ENCODE assay signal across 12 mouse cellular contexts in genomic region chr7:43747788-43748187, GRCm38 (mm10). TPM values are rescaled to one million over a fixed set of nuclear protein-coding genes. Genes with fewer than 3 reads are reported as not detected.
A peak's percentile ranks its signal among the peaks of the same experiment; 100 is the strongest.
DNase-seq lines count a peak whose midpoint lies in the region; ATAC-seq and TF ChIP-seq lines count a peak whose summit lies in the region.
"Had no signal": no experiment of that assay in that cellular context is flagged by ENCODE, and none has a peak within 500 bp of the region (broad histone marks: within the 10 kb centered on the region; RNA-seq: fewer than 3 reads in every experiment).

No protein-coding gene starts in this region.

- TF ChIP-seq POLR2A in lung, adult 2 months (IDR thresholded peaks at IDR 0.05; ENCODE audit: borderline replicate concordance, extremely low read depth, low read depth, low read length) = no peak

- no peak overlapping the region for H3K4me3 ChIP-seq in gastrocnemius, adult 2 months
- no peak overlapping the region for H3K4me3 ChIP-seq in lung, adult 2 months (replicated peaks; ENCODE audit: extremely low read depth, low read depth, low read length)
- no peak overlapping the region for H3K4me3 ChIP-seq in intestine, postnatal 0 days (ENCODE audit: low read depth, low read length)

- no peaks in the 10 kb centered on the region for H3K9me3 ChIP-seq in intestine, postnatal 0 days (ENCODE audit: control insufficient read depth)

- peaks cover 3% of the 10 kb centered on the region; the same call in 1 of the 2 replicates for H3K4me1 ChIP-seq in lung, adult 2 months (ENCODE audit: control insufficient read depth, insufficient read depth, low read length)
- no peaks in the 10 kb centered on the region for H3K4me1 ChIP-seq in intestine, postnatal 0 days (replicated peaks; ENCODE audit: control insufficient read depth, insufficient read depth, low read length)

- DNase-seq in gastrocnemius, adult 2 months = peak; percentile 37
- DNase-seq in gastrocnemius, postnatal 4 days (ENCODE audit: low spot score in 2 of 2) = no peak
- peak; percentile 6 for DNase-seq in urinary bladder, postnatal 14 days (ENCODE audit: low spot score)
- no peak for DNase-seq in urinary bladder, adult 2 months (ENCODE audit: low spot score)
- DNase-seq in lung, adult 2 months = peak; percentile 14
- DNase-seq in thymus, postnatal 10 days (ENCODE audit: low spot score in 2 of 2) = no peak
- DNase-seq in adrenal gland, adult 18-20 months (ENCODE audit: low spot score in 2 of 2) = no peak

- H3K4me2 ChIP-seq in intestine, postnatal 0 days (replicated peaks; ENCODE audit: low read depth) = no peak overlapping the region

- intact Hi-C loops in gastrocnemius, adult 2 months (cut with DNase I) = no loop called here

- TF ChIP-seq CTCF in gastrocnemius, adult 2 months (IDR thresholded peaks at IDR 0.05) = no peak
- no peak for TF ChIP-seq CTCF in lung, adult 2 months (IDR thresholded peaks at IDR 0.05; ENCODE audit: insufficient read depth, low read length)
- no peak for TF ChIP-seq CTCF in intestine, postnatal 0 days (IDR thresholded peaks at IDR 0.05; ENCODE audit: low read depth)

- no peak overlapping the region for H3K9ac ChIP-seq in intestine, postnatal 0 days (ENCODE audit: low read depth, low read length)

- no peaks in the 10 kb centered on the region for H3K36me3 ChIP-seq in intestine, postnatal 0 days (ENCODE audit: control insufficient read depth, insufficient read depth)

- 13% methylated on average over 1 of the region's 1 CpGs for WGBS in lung, adult 2 months
- 52% methylated on average over 1 of the region's 1 CpGs for WGBS in intestine, postnatal 0 days

- no peaks in the 10 kb centered on the region for H3K27me3 ChIP-seq in intestine, postnatal 0 days (replicated peaks; ENCODE audit: control insufficient read depth, insufficient read depth, low read length)

- no peak for ATAC-seq in intestine, postnatal 0 days

- peak overlapping the region; percentile 28; the same call in 1 of the 2 replicates for H3K27ac ChIP-seq in gastrocnemius, adult 2 months
- H3K27ac ChIP-seq in intestine, postnatal 0 days (ENCODE audit: low read depth, low read length) = no peak overlapping the region

RNA-seq across cellular contexts. Expression of gene Klk12, which starts 20.9 kb away (rescaled TPM):
- not detected for total RNA-seq in gastrocnemius, adult 2 months (2021)
- total RNA-seq in gastrocnemius, postnatal 4 days (2021) = not detected
- not detected in 2 replicates for polyA plus RNA-seq in urinary bladder, adult 2 months (2012; rRNA removed)
- 5.8 TPM in 1 of 2 replicates, not detected in the other for polyA plus RNA-seq in lung, adult 2 months (2012; rRNA removed)
- polyA plus RNA-seq in intestine, postnatal 0 days (2015; fragmentation: Nextera tagmentation; extraction: Ambion mirVana) = not detected in 2 replicates
- not detected for total RNA-seq in adrenal gland, adult 18-20 months (2021)
- total RNA-seq: CH12.LX had no signal
- polyA plus RNA-seq: intestine, embryonic 14.5 days; liver, embryonic 16.5 days; thymus, postnatal 0 days had no signal

RNA-seq across cellular contexts. Expression of gene Klk11, which starts 26.6 kb away (rescaled TPM):
- total RNA-seq in gastrocnemius, adult 2 months (2021) = under 1 TPM in 1 of 2 experiments, not detected in 1; 0.41 TPM
- not detected for total RNA-seq in gastrocnemius, postnatal 4 days (2021)
- polyA plus RNA-seq in urinary bladder, adult 2 months (2012; rRNA removed) = 0.23 TPM in 1 of 2 replicates, not detected in the other
- polyA plus RNA-seq in lung, adult 2 months (2012; rRNA removed) = 3.2 and 26.4 TPM in 2 replicates
- polyA plus RNA-seq in intestine, postnatal 0 days (2015; fragmentation: Nextera tagmentation; extraction: Ambion mirVana) = 0.21 TPM in 1 of 2 replicates, not detected in the other
- not detected for total RNA-seq in adrenal gland, adult 18-20 months (2021)
- total RNA-seq: CH12.LX had no signal
- polyA plus RNA-seq: intestine, embryonic 14.5 days; liver, embryonic 16.5 days had no signal

RNA-seq across cellular contexts. Expression of gene Klk10, which starts 33.0 kb away (rescaled TPM):
- total RNA-seq in gastrocnemius, adult 2 months (2021) = 1 to 10 TPM in 1 of 2 experiments, under 1 TPM in 1; 0.69 to 1.4 TPM
- total RNA-seq in gastrocnemius, postnatal 4 days (2021) = under 1 TPM in 1 of 2 experiments, not detected in 1; 0.18 TPM
- polyA plus RNA-seq in urinary bladder, adult 2 months (2012; rRNA removed) = 0.49 and 0.59 TPM in 2 replicates
- 1.7 and 117 TPM in 2 replicates for polyA plus RNA-seq in lung, adult 2 months (2012; rRNA removed)
- 0.33 TPM in 1 of 2 replicates, not detected in the other for polyA plus RNA-seq in intestine, postnatal 0 days (2015; fragmentation: Nextera tagmentation; extraction: Ambion mirVana)
- under 1 TPM; 0.36 to 0.86 TPM for total RNA-seq in adrenal gland, adult 18-20 months (2021)
- total RNA-seq: CH12.LX had no signal
- polyA plus RNA-seq: liver, embryonic 16.5 days had no signal

RNA-seq across cellular contexts. Expression of gene Klk13, which starts 35.4 kb away (rescaled TPM):
- total RNA-seq in gastrocnemius, adult 2 months (2021) = under 1 TPM in 1 of 2 experiments, not detected in 1; 0.22 TPM
- not detected for total RNA-seq in gastrocnemius, postnatal 4 days (2021)
- 0.36 and 0.83 TPM in 2 replicates for polyA plus RNA-seq in urinary bladder, adult 2 months (2012; rRNA removed)
- 8.4 and 35.6 TPM in 2 replicates for polyA plus RNA-seq in lung, adult 2 months (2012; rRNA removed)
- 0.12 TPM in 1 of 2 replicates, not detected in the other for polyA plus RNA-seq in intestine, postnatal 0 days (2015; fragmentation: Nextera tagmentation; extraction: Ambion mirVana)
- total RNA-seq in adrenal gland, adult 18-20 months (2021) = under 1 TPM in 1 of 2 experiments, not detected in 1; 0.45 TPM
- total RNA-seq: CH12.LX had no signal
- polyA plus RNA-seq: liver, embryonic 16.5 days had no signal

RNA-seq across cellular contexts. Expression of gene Klk9, which starts 43.9 kb away (rescaled TPM):
- not detected for total RNA-seq in gastrocnemius, adult 2 months (2021)
- total RNA-seq in gastrocnemius, postnatal 4 days (2021) = not detected
- 0.04 TPM in 1 of 2 replicates, not detected in the other for polyA plus RNA-seq in urinary bladder, adult 2 months (2012; rRNA removed)
- 11.6 TPM in 1 of 2 replicates, not detected in the other for polyA plus RNA-seq in lung, adult 2 months (2012; rRNA removed)
- polyA plus RNA-seq in intestine, postnatal 0 days (2015; fragmentation: Nextera tagmentation; extraction: Ambion mirVana) = not detected in 2 replicates
- not detected for total RNA-seq in adrenal gland, adult 18-20 months (2021)
- polyA plus RNA-seq: intestine, embryonic 14.5 days; liver, embryonic 16.5 days had no signal

Comparison
In these comparisons a context has a peak if more than half of its experiments do, and no peak if none do; other contexts are left out.
1. DNase-seq: peak in gastrocnemius, adult 2 months (single experiment), urinary bladder, postnatal 14 days (single experiment) and lung, adult 2 months (single experiment); none in gastrocnemius, postnatal 4 days (0 of 2), urinary bladder, adult 2 months (single experiment), thymus, postnatal 10 days (0 of 2) and adrenal gland, adult 18-20 months (0 of 2).